In genomic region chr12:85524193-85524858, GRCm38 (mm10) we compare ENCODE assay signal across 11 mouse cellular contexts. TPM values are rescaled to one million over a fixed set of nuclear protein-coding genes. Genes with fewer than 3 reads are reported as not detected.
DNase-seq lines count a peak whose midpoint lies in the region; ATAC-seq and TF ChIP-seq lines count a peak whose summit lies in the region.
"Had no signal": no experiment of that assay in that cellular context is flagged by ENCODE, and none has a peak within 500 bp of the region (broad histone marks: within the 10 kb centered on the region; RNA-seq: fewer than 3 reads in every experiment).

No protein-coding gene starts in this region.

- WGBS in hindbrain, embryonic 10.5 days, result 44% methylated on average over 8 of the region's 8 CpGs
- 45% methylated on average over 8 of the region's 8 CpGs for WGBS in hindbrain, embryonic 11.5 days

- no peak for TF ChIP-seq POLR2A in brain, embryonic 14.5 days (IDR thresholded peaks at IDR 0.05; ENCODE audit: borderline replicate concordance, extremely low read depth, insufficient read depth, insufficient read length, poor library complexity, severe bottlenecking)
- no peak for TF ChIP-seq POLR2A in myocyte (IDR thresholded peaks at IDR 0.05; ENCODE audit: insufficient read length, low read depth)

- no peak for ATAC-seq in hindbrain, embryonic 11.5 days (ENCODE audit: low FRiP score)
- ATAC-seq in granulocyte monocyte progenitor cell, adult 5-6 weeks (replicated peaks; ENCODE audit: poor library complexity, severe bottlenecking), result peak; percentile 26

- DNase-seq in hindbrain, embryonic 10.5 days (ENCODE audit: low spot score), result peak; percentile 29
- DNase-seq in hindbrain, embryonic 11.5 days (ENCODE audit: low spot score), result no peak
- DNase-seq in brain, embryonic 14.5 days (ENCODE audit: low read depth), result peak; percentile 82
- no peak for DNase-seq in heart, postnatal 10 days
- DNase-seq in kidney, adult 18-20 months, result no peak
- no peak for DNase-seq in adrenal gland, postnatal 10 days
- DNase-seq: gastrocnemius, postnatal 10 days had no signal

- no peaks in the 10 kb centered on the region for H3K9me3 ChIP-seq in hindbrain, embryonic 10.5 days
- H3K9me3 ChIP-seq in hindbrain, embryonic 11.5 days (ENCODE audit: control insufficient read depth, low read length), result no peaks in the 10 kb centered on the region
- H3K9me3 ChIP-seq: limb, embryonic 15.5 days; midbrain, embryonic 12.5 days had no signal

- no peaks in the 10 kb centered on the region; the same call in 1 of the 2 replicates for H3K27me3 ChIP-seq in hindbrain, embryonic 10.5 days (ENCODE audit: insufficient read depth, poor library complexity, severe bottlenecking)
- no peaks in the 10 kb centered on the region for H3K27me3 ChIP-seq in hindbrain, embryonic 11.5 days (ENCODE audit: control insufficient read depth, insufficient read depth, low read length)
- H3K27me3 ChIP-seq in myocyte (ENCODE audit: control insufficient read depth, insufficient read depth, insufficient read length), result no peaks in the 10 kb centered on the region
- H3K27me3 ChIP-seq: limb, embryonic 15.5 days; midbrain, embryonic 12.5 days had no signal

- intact Hi-C loops in heart, postnatal 10 days (cut with DNase I), result no loop called here

- no peak overlapping the region for H3ac ChIP-seq in myocyte (ENCODE audit: control insufficient read depth, insufficient read length)

- peaks cover 46% of the 10 kb centered on the region for H3K4me1 ChIP-seq in hindbrain, embryonic 10.5 days (replicated peaks)
- H3K4me1 ChIP-seq in hindbrain, embryonic 11.5 days (replicated peaks; ENCODE audit: control insufficient read depth, insufficient read depth, low read length), result no peaks in the 10 kb centered on the region

- H3K36me3 ChIP-seq in hindbrain, embryonic 10.5 days, result no peaks in the 10 kb centered on the region
- H3K36me3 ChIP-seq in hindbrain, embryonic 11.5 days (ENCODE audit: control insufficient read depth, insufficient read depth, low read length), result no peaks in the 10 kb centered on the region
- no peaks in the 10 kb centered on the region for H3K36me3 ChIP-seq in myocyte (ENCODE audit: control insufficient read depth, insufficient read depth)
- H3K36me3 ChIP-seq: limb, embryonic 15.5 days; midbrain, embryonic 12.5 days had no signal

- no peak overlapping the region for H3K9ac ChIP-seq in hindbrain, embryonic 11.5 days (ENCODE audit: low read depth, low read length)
- H3K9ac ChIP-seq: limb, embryonic 15.5 days; midbrain, embryonic 12.5 days had no signal

- no peaks in the 10 kb centered on the region for H3K79me2 ChIP-seq in myocyte (ENCODE audit: control insufficient read depth, insufficient read depth)

- H3K4me2 ChIP-seq in hindbrain, embryonic 11.5 days (replicated peaks; ENCODE audit: low read depth, low read length), result no peak overlapping the region
- peak overlapping the region; percentile 26 for H3K4me2 ChIP-seq in myocyte (ENCODE audit: low read depth)
- H3K4me2 ChIP-seq: limb, embryonic 15.5 days; midbrain, embryonic 12.5 days had no signal

- H3K27ac ChIP-seq in hindbrain, embryonic 10.5 days, result peak overlapping the region; percentile 71; the same call in 1 of the 2 replicates
- H3K27ac ChIP-seq in hindbrain, embryonic 11.5 days (ENCODE audit: low read depth, low read length), result no peak overlapping the region
- H3K27ac ChIP-seq: limb, embryonic 15.5 days; midbrain, embryonic 12.5 days had no signal

- no peak for TF ChIP-seq CTCF in brain, embryonic 14.5 days (IDR thresholded peaks at IDR 0.05; ENCODE audit: borderline replicate concordance, extremely low read depth, insufficient read depth, insufficient read length)

- H3K4me3 ChIP-seq in hindbrain, embryonic 10.5 days, result no peak overlapping the region
- H3K4me3 ChIP-seq in hindbrain, embryonic 11.5 days (ENCODE audit: low read depth, low read length), result no peak overlapping the region
- no peak overlapping the region for H3K4me3 ChIP-seq in myocyte
- H3K4me3 ChIP-seq: limb, embryonic 15.5 days; midbrain, embryonic 12.5 days had no signal

TF ChIP-seq in myocyte, 11 proteins besides CTCF, POLR2A, EP300 and RAD21:
- TF ChIP-seq POLR2AphosphoS2 (IDR thresholded peaks at IDR 0.05; ENCODE audit: insufficient read length, low read depth) (no peak), USF1 (IDR thresholded peaks at IDR 0.05; ENCODE audit: low read depth) (peak; percentile 7), MYOG (IDR thresholded peaks at IDR 0.05; ENCODE audit: control insufficient read depth in 1 of 3, insufficient read depth in 1 of 3, insufficient read length in 2 of 3, low read depth in 2 of 3) (no peak), TCF12 (IDR thresholded peaks at IDR 0.05; ENCODE audit: insufficient read depth, poor library complexity, severe bottlenecking) (no peak), CEBPB (IDR thresholded peaks at IDR 0.05; ENCODE audit: insufficient read depth, poor library complexity, severe bottlenecking) (no peak)

RNA-seq across cellular contexts. Expression of gene Fos, which starts 50.6 kb away (rescaled TPM):
- 1.5 TPM in 2 replicates for polyA plus RNA-seq in hindbrain, embryonic 10.5 days (2016; fragmentation: Nextera tagmentation; extraction: Ambion mirVana)
- polyA plus RNA-seq in hindbrain, embryonic 11.5 days (2014; fragmentation: Nextera tagmentation; extraction: Ambion mirVana), result 1.4 and 1.6 TPM in 2 replicates
- 1.9 and 2.0 TPM in 2 replicates for polyA plus RNA-seq in brain, embryonic 14.5 days (2012; rRNA removed)
- total RNA-seq in granulocyte monocyte progenitor cell, adult 5-6 weeks (2014; fragmentation: Nextera tagmentation), result 35.1 and 50.4 TPM in 2 replicates
- total RNA-seq in granulocyte monocyte progenitor cell, adult 5-6 weeks (2017), result 137 and 160 TPM in 2 replicates
- 3.1 TPM for polyA plus RNA-seq in myocyte (2012; fragmentation: generic; extraction: Trizol)
- 1 to 10 TPM; 1.8 to 3.3 TPM for total RNA-seq in heart, postnatal 10 days (2021)
- total RNA-seq in adrenal gland, postnatal 10 days (2021), result 10 to 100 TPM in 1 of 2 experiments, 1 to 10 TPM in 1; 5.8 to 25.4 TPM

Comparison
In these comparisons a context has a peak if more than half of its experiments do, and no peak if none do; other contexts are left out.
1. DNase-seq: peak in hindbrain, embryonic 10.5 days (single experiment) and brain, embryonic 14.5 days (single experiment); none in hindbrain, embryonic 11.5 days (single experiment), heart, postnatal 10 days (0 of 2), kidney, adult 18-20 months (single experiment) and adrenal gland, postnatal 10 days (single experiment).